Mouse (Mus musculus) G1E (cell line): ENCODE results near the gene Tmc6.
A peak's percentile ranks its signal among the peaks of the same experiment; 100 is the strongest.

ENCODE experiments used
- CTCF ChIP-seq: IDR thresholded peaks from 2 replicates; pipeline ENCODE4 v1.5.1; 2012; ENCODE audit warnings: low read depth, low read length, inconsistent platforms, mixed read lengths
- GATA1 ChIP-seq: IDR thresholded peaks from 2 replicates; pipeline ENCODE4 v1.6.1; 2012; ENCODE audit warnings: borderline replicate concordance, low read length, inconsistent platforms, mixed read lengths
- GATA2 ChIP-seq: IDR thresholded peaks from 2 replicates; pipeline ENCODE4 v1.6.1; 2012; ENCODE audit warnings: low read depth, low read length, inconsistent platforms, borderline replicate concordance
- POLR2AphosphoS5 ChIP-seq: IDR thresholded peaks from 2 replicates; pipeline ENCODE4 v1.6.1; 2012; ENCODE audit warnings: low read depth, low read length, inconsistent platforms; ENCODE audit not compliant: insufficient replicate concordance
- TAL1 ChIP-seq: conservative IDR thresholded peaks from 2 replicates; pipeline ENCODE4 v1.6.1; 2012; ENCODE audit warnings: low read depth, low read length, inconsistent platforms, mixed read lengths

- TF ChIP-seq GATA1: no peak
- TF ChIP-seq CTCF: peak; percentile 75
- no peak for TF ChIP-seq POLR2AphosphoS5
- TF ChIP-seq GATA2: no peak
- no peak for TF ChIP-seq TAL1
These were observed 42.3 kb upstream of the Tmc6 start for GRCm38 (mm10) chr11:117824060-117824969.
